Mouse (Mus musculus) CD4-positive, CD25-positive, alpha-beta regulatory T cell, adult 2 months (primary cell): Measurements from ENCODE around the gene Gm10591.
"Not testable (repeated sequence)": the region's sequence is repeated elsewhere in the genome, so short reads cannot be mapped to it uniquely, and the experiment has no call there.

ENCODE experiments used
- DNase-seq: peaks from one replicate; pipeline ENCODE4 v3.0.0-alpha.2; 2012; ENCODE audit warnings: low read depth, low spot score

The Gm10591 gene

GRCm38 (mm10) chr4:42611895-42612294 is at the start of gene Gm10591:
Gene Gm10591 (plus strand): TSS chr4:42612195.
- DNase-seq: not testable (repeated sequence)

GRCm38 (mm10) chr4:42629419-42629818 is 17.4 kb downstream of the Gm10591 start, which contains the start of gene Gm2564:
Gene Gm2564 (plus strand): TSS chr4:42629719.
- DNase-seq: not testable (repeated sequence)

GRCm38 (mm10) chr4:42654951-42655350 is 43.0 kb downstream of the Gm10591 start, which contains the start of gene Ccl27b:
Gene Ccl27b (plus strand): TSS chr4:42655251.
- not testable (repeated sequence) for DNase-seq

- DNase-seq: not testable (repeated sequence)
Observed at GRCm38 (mm10) chr4:42661793-42662192, 49.8 kb downstream of the Gm10591 start, which contains the start of gene Il11ra2. Gene Il11ra2 (minus strand): TSS chr4:42661893.
